Mouse (Mus musculus) adrenal gland, postnatal 10 days (tissue): ENCODE measurements around the gene Akt3. TPM values are rescaled to one million over a fixed set of nuclear protein-coding genes. Genes with fewer than 3 reads are reported as not detected.

Experiments used
- DNase-seq: peaks from one replicate; pipeline ENCODE4 v3.0.0; 2021; ENCODE audit warnings: mixed read lengths
- total RNA-seq, 2 experiments: library from RNA; stranded (reverse); gene quantifications; 2 replicates each; pipeline ENCODE4 v1.2.3; 2021

Akt3 gene
- total RNA-seq, 2 experiments from 2014 or later = 26.6 to 33.3 TPM

GRCm38 (mm10) chr1:176982671-176983070 lies 275.3 kb downstream of the Akt3 start:
- no peak for DNase-seq

GRCm38 (mm10) chr1:176981511-176981910 lies 276.5 kb downstream of the Akt3 start:
- DNase-seq = no peak

- no peak for DNase-seq
These were observed 277.1 kb downstream of the Akt3 start for GRCm38 (mm10) chr1:176980801-176981400.

- no peak for DNase-seq
These were observed 277.9 kb downstream of the Akt3 start for GRCm38 (mm10) chr1:176980140-176980539.

- DNase-seq = no peak
These were observed 278.8 kb downstream of the Akt3 start for GRCm38 (mm10) chr1:176979235-176979634.

- no peak for DNase-seq
These were observed 284.5 kb downstream of the Akt3 start for GRCm38 (mm10) chr1:176973356-176974088.

- no peak for DNase-seq
These were observed 286.6 kb downstream of the Akt3 start for GRCm38 (mm10) chr1:176971479-176971797.

- DNase-seq = no peak
These were observed 287.1 kb downstream of the Akt3 start for GRCm38 (mm10) chr1:176970635-176971478.

Other genes starting within 250 kb of the Akt3 start
- gene Zbtb18, start 184.1 kb upstream of the Akt3 start, total RNA-seq = 10 to 100 TPM; 27.9 to 38.6 TPM